ENCODE assay signal across 8 mouse cellular contexts in genomic region chr13:47194695-47195094, GRCm38 (mm10).
DNase-seq lines count a peak whose midpoint lies in the region; ATAC-seq lines count a peak whose summit lies in the region.

No protein-coding gene starts in this region.

- WGBS in heart, embryonic 11.5 days (ENCODE audit: insufficient replicate concordance): 11% methylated on average over 11 of the region's 11 CpGs
- 26% methylated on average over 11 of the region's 11 CpGs for WGBS in hindbrain, embryonic 11.5 days
- WGBS in midbrain, embryonic 11.5 days: 30% methylated on average over 11 of the region's 11 CpGs

- intact Hi-C loops in heart, postnatal 25 days (cut with DNase I): loop anchor here (5.0 kb wide), 1 partner anchor 87 kb away; the partner anchor contains the start of gene Dek

- H3K4me2 ChIP-seq in heart, embryonic 11.5 days: peak overlapping the region; percentile 80
- peak overlapping the region; percentile 76 for H3K4me2 ChIP-seq in hindbrain, embryonic 11.5 days (replicated peaks; ENCODE audit: low read depth, low read length)
- H3K4me2 ChIP-seq in midbrain, embryonic 11.5 days: peak overlapping the region; percentile 4; the same call in 1 of the 2 replicates

- H3K4me1 ChIP-seq in heart, embryonic 11.5 days (ENCODE audit: control insufficient read depth, insufficient read depth, low read length): peaks cover 5% of the 10 kb centered on the region; the same call in 1 of the 2 replicates
- H3K4me1 ChIP-seq in hindbrain, embryonic 11.5 days (replicated peaks; ENCODE audit: control insufficient read depth, insufficient read depth, low read length): no peaks in the 10 kb centered on the region
- H3K4me1 ChIP-seq in midbrain, embryonic 11.5 days (ENCODE audit: control insufficient read depth, insufficient read depth, low read length): peaks cover 5% of the 10 kb centered on the region; the same call in 1 of the 2 replicates

- DNase-seq in heart, postnatal 25 days (ENCODE audit: low spot score): no peak
- DNase-seq in c-Kit-positive CD71-positive TER-119-positive erythroid progenitor cells, embryonic 14.5 days (ENCODE audit: low spot score): peak; percentile 44
- no peak for DNase-seq in hindbrain, embryonic 11.5 days (ENCODE audit: low spot score)
- DNase-seq in midbrain, embryonic 11.5 days (ENCODE audit: low spot score, missing footprints): no peak
- DNase-seq in embryo, embryonic 11 days: no peak
- no peak for DNase-seq in spleen, postnatal 36 days (ENCODE audit: low spot score in 2 of 2)
- DNase-seq in kidney, postnatal 36 days: no peak

- H3K4me3 ChIP-seq in heart, embryonic 11.5 days (ENCODE audit: low read depth, low read length): peak overlapping the region; percentile 53
- H3K4me3 ChIP-seq in hindbrain, embryonic 11.5 days (ENCODE audit: low read depth, low read length): peak overlapping the region; percentile 41; the same call in 1 of the 2 replicates
- H3K4me3 ChIP-seq in midbrain, embryonic 11.5 days (ENCODE audit: low read depth, low read length): no peak overlapping the region

- ATAC-seq in heart, embryonic 11.5 days (replicated peaks; ENCODE audit: insufficient number of reproducible peaks, low FRiP score, low TSS enrichment): no peak
- ATAC-seq in hindbrain, embryonic 11.5 days (ENCODE audit: low FRiP score): no peak
- ATAC-seq in midbrain, embryonic 11.5 days (ENCODE audit: low FRiP score): no peak

- no peaks in the 10 kb centered on the region for H3K9me3 ChIP-seq in heart, embryonic 11.5 days (replicated peaks; ENCODE audit: control insufficient read depth, low read length)
- H3K9me3 ChIP-seq in hindbrain, embryonic 11.5 days (ENCODE audit: control insufficient read depth, low read length): no peaks in the 10 kb centered on the region
- H3K9me3 ChIP-seq in midbrain, embryonic 11.5 days (ENCODE audit: control insufficient read depth, low read length): no peaks in the 10 kb centered on the region

- no peaks in the 10 kb centered on the region for H3K36me3 ChIP-seq in heart, embryonic 11.5 days (ENCODE audit: control insufficient read depth, insufficient read depth, low read length)
- no peaks in the 10 kb centered on the region for H3K36me3 ChIP-seq in hindbrain, embryonic 11.5 days (ENCODE audit: control insufficient read depth, insufficient read depth, low read length)
- H3K36me3 ChIP-seq in midbrain, embryonic 11.5 days (ENCODE audit: control insufficient read depth, insufficient read depth, low read length): no peaks in the 10 kb centered on the region

- no peak overlapping the region for H3K27ac ChIP-seq in heart, embryonic 11.5 days (ENCODE audit: low read depth, low read length)
- no peak overlapping the region for H3K27ac ChIP-seq in hindbrain, embryonic 11.5 days (ENCODE audit: low read depth, low read length)
- no peak overlapping the region for H3K27ac ChIP-seq in midbrain, embryonic 11.5 days (ENCODE audit: low read depth, low read length)

- H3K27me3 ChIP-seq in heart, embryonic 11.5 days (ENCODE audit: control insufficient read depth, insufficient read depth, low read length): peaks cover 4% of the 10 kb centered on the region; the same call in 1 of the 2 replicates
- H3K27me3 ChIP-seq in hindbrain, embryonic 11.5 days (ENCODE audit: control insufficient read depth, insufficient read depth, low read length): peaks cover 9% of the 10 kb centered on the region
- H3K27me3 ChIP-seq in midbrain, embryonic 11.5 days (ENCODE audit: control insufficient read depth, insufficient read depth, low read length): peaks cover 18% of the 10 kb centered on the region

- no peak overlapping the region for H3K9ac ChIP-seq in heart, embryonic 11.5 days (ENCODE audit: low read depth, low read length)
- H3K9ac ChIP-seq in hindbrain, embryonic 11.5 days (ENCODE audit: low read depth, low read length): no peak overlapping the region
- no peak overlapping the region for H3K9ac ChIP-seq in midbrain, embryonic 11.5 days (ENCODE audit: low read length)

Comparison
In these comparisons a context has a peak if more than half of its experiments do, and no peak if none do; other contexts are left out.
1. H3K4me2 ChIP-seq: peak in every context shown above with its lines; median percentile 80 in heart, embryonic 11.5 days; 76 in hindbrain, embryonic 11.5 days; 4 in midbrain, embryonic 11.5 days.